Mouse (Mus musculus): ENCODE measurements around the gene Atp5k.

DNA sequence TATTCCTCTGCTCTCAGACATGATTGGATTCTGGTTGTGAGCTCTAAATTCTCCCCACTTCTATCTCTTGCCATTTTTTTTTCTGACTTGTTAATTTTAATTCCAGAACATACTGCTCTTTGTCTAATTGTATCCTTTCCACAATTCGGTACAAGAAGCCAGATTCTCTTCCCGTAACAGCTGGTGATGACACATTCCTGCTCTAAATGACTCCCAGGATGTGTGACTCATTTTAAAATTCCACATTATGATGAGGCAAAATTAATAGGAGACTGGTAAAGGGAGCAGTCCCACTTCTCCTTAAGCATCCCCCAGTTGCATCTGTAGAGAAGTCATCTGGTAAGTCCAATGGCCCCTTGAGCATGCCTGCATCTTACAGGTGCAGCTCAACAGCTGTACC, 48.6 kb downstream of the Atp5k start:
- no peak for TF ChIP-seq POLR2A (IDR thresholded peaks at IDR 0.05; ENCODE audit: borderline replicate concordance, extremely low read depth, insufficient read depth, insufficient read length, poor library complexity, severe bottlenecking)
- TF ChIP-seq CTCF (IDR thresholded peaks at IDR 0.05; ENCODE audit: borderline replicate concordance, extremely low read depth, insufficient read depth, insufficient read length) = no peak

Data from brain, embryonic 14.5 days (tissue).